Mouse (Mus musculus) gastrocnemius, postnatal 36 days (tissue): ENCODE data around the gene Cmas. TPM values are rescaled to one million over a fixed set of nuclear protein-coding genes. Genes with fewer than 3 reads are reported as not detected.

Experiments
- DNase-seq, 2 experiments: peaks; one replicate each; pipeline ENCODE4 v3.0.0; 2022
- intact Hi-C: fragments of 180-260 bp; cut with DNase I; formaldehyde crosslinking; loops from one replicate; pipeline ENCODE4 v1.15.1; 2025
- total RNA-seq, 2 experiments: library from RNA; stranded (reverse); gene quantifications; 2 replicates each; pipeline ENCODE4 v1.2.3; 2021

Gene Cmas
- total RNA-seq, 2 experiments from 2014 or later = 26.9 to 27.2 TPM

DNA sequence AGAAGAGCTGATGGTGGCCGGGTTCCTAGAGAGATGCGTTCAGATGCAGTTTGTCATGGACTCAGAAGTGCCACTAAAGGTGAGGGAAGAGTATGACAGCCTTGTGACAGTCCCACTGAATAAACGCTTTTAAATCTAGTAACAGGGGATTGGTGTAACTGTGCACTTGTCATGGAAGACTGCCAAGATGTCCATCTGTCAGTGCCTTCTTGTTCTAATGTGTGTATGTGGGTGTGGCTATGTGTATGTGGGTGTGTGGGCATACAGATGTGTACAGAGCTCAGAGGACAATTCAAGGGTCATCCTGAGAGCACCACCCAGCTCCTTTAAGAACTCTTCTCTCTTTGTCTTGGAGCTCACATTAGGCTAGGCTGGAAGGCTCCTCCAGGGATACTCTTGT is 59.0 kb downstream of the Cmas start:
- intact Hi-C loops = loop anchor here (2.0 kb wide), 1 partner anchor 37 kb away; no protein-coding TSS in a partner anchor
- DNase-seq = no peak

DNA sequence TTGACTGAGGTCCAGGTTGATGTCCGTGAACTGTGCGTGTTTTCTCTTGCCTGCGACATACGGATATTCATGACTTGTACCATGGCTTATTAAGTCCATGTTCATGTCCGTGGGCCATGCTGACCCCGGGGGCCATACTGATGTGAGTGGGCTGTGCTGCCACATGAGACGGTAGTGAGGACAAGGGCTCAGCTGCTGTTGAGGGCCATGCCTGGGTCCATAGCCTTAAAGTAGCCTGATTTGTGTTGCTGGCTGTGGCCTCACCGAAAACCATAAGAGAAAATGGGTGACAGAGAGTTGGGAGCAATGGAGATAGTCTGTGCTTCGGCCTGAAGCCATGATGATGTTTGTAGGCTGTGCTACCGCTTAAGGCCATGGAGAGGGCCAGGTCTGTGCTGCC is 61.8 kb downstream of the Cmas start:
- DNase-seq = no peak
- intact Hi-C loops = no loop called here

DNA sequence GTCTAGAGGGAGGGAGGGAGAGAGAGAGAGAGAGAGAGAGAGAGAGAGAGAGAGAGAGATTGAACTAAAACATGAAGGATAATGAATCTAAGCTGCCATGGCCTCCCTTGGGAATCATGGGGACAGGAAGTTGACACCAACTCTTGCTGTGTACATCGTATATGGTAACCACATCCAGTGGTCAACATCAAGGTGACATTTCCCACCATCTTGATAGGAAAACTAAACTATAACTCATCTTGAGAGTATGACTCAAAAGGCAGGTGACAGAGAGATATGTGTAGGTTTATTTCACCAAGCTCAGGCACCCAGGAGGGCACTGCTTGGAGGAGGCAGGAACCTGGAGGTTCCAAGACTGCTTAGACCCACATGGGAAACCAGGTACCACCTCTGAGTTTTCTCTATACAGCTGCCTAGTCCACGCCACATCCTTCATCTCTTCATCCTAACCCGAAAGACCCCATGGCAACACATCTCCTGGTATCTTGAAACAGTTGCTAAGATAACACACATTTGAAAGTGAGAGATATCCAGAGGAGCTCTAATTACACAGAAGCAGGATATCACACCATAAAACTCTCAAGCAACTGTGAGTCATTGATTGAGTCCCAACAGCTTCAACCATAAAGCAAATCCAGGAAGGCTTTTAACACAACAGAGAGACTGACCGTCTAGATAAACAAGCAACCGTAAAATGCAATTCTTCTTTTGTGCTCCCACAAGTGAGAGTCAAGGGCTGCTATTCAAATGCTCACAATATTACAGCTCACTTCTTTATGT is 66.7 kb downstream of the Cmas start:
- intact Hi-C loops = no loop called here

More for the DNA sequence above, 66.7 kb downstream of the Cmas start:
- no peak for DNase-seq

Other genes with a start within 250 kb of the Cmas start
- gene Ldhb, start 248.7 kb upstream of the Cmas start, total RNA-seq = 100 to 1,000 TPM; 236 to 395 TPM
- gene Kcnj8, start 185.1 kb upstream of the Cmas start, total RNA-seq = 10 to 100 TPM in 1 of 2 experiments, 1 to 10 TPM in 1; 6.4 to 10.8 TPM
- 100 to 1,000 TPM; 124 to 126 TPM for gene Abcc9, start 54.4 kb upstream of the Cmas start, total RNA-seq
- gene Sult6b2, start 47.8 kb downstream of the Cmas start, total RNA-seq = not detected
- gene St8sia1, start 207.8 kb downstream of the Cmas start, total RNA-seq = under 1 TPM; 0.10 to 0.28 TPM